Mouse (Mus musculus): Measurements from ENCODE around the gene Sap30l.

- TF ChIP-seq EP300 (IDR thresholded peaks at IDR 0.05; ENCODE audit: insufficient read depth, low read depth, low read length) = no peak
- no peak for TF ChIP-seq CTCF (IDR thresholded peaks at IDR 0.05; ENCODE audit: low read depth, low read length)
- TF ChIP-seq POLR2A (IDR thresholded peaks at IDR 0.05; ENCODE audit: insufficient read depth, low read length) = no peak
Observed at GRCm38 (mm10) chr11:57811006-57811405, 9.6 kb downstream of the Sap30l start.
